Mouse (Mus musculus): ENCODE measurements around the gene Bag3. TPM values are rescaled to one million over a fixed set of nuclear protein-coding genes. Genes with fewer than 3 reads are reported as not detected.

The Bag3 gene
- polyA plus RNA-seq, 1 experiment, result 58.6 TPM

DNA sequence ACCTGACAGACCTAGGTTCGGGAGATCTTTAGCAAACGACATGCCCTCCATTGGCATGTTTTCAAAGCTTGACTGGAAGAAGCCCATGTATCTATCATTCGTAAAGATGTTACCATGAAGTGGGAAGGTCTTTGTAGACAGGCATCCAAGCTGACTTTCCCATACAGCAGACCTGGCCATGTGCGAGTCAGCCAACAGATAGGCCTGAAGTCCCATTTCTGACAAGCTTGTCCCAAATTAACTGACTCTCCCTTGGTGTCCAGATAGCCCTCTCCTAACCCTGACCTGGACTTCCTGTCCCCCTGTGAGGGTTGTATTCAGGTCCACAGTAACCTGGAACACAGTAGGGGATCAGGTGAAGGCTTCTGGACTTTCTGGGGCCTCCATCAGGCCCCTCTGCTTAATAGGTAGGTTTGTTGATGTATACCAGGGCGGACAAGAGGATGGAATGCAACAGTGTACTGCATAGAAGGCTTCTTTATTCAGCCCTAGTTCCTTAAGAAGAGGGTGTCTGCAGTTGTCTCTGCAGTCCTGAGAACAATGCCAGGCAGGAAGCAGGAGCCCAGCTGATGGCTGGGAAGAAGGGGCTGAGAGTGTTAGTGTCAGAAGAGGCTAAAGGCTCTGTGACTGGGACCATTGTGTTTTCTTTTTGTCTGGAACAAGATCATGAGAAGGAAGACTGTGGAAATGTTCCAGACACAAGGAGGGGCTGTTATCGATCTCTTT, 9.2 kb downstream of the Bag3 start:
- Histone ChIP-seq H3K4me3 (replicated peaks; ENCODE audit: extremely low read depth, low read depth, low read length) (no peak overlapping the region), H3K4me1 (ENCODE audit: control insufficient read depth, insufficient read depth, low read length) (peaks cover 50% of the 10 kb centered on the region)
- 41% methylated on average over 6 of the region's 6 CpGs for WGBS
- no peak for TF ChIP-seq CTCF (IDR thresholded peaks at IDR 0.05; ENCODE audit: insufficient read depth, low read length)
- no peak for TF ChIP-seq POLR2A (IDR thresholded peaks at IDR 0.05; ENCODE audit: borderline replicate concordance, extremely low read depth, low read depth, low read length)
- DNase-seq, result no peak

DNA sequence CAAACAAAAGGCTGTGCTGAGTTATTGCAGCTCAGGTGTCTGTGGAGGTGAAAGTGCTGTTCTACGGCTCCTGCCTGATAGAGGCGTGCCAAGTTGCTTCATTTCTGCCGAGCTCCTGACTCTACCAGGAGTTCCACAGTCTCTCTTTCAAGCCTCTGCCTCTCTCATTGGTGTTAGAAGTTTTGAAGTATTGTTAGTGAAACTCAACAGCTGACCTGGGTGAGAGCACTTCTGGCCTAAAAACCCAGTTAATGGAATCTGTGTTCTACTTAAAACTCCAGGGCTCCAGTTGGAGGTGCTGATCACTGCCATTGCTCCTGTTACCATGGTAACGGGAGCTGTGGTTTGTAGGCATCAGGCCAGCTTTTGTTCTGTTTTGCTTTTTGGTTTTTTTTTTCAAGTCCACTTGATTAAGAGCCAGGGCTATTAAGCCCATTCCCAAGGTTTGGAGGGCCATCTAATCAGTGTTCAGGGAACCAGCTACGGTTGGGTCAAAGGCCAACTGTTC, 11.6 kb downstream of the Bag3 start:
- H3K4me3 ChIP-seq (replicated peaks; ENCODE audit: extremely low read depth, low read depth, low read length), result no peak overlapping the region
- DNase-seq, result peak; percentile 49
- 46% methylated on average over 5 of the region's 5 CpGs for WGBS
- TF ChIP-seq POLR2A (IDR thresholded peaks at IDR 0.05; ENCODE audit: borderline replicate concordance, extremely low read depth, low read depth, low read length) (no peak), CTCF (IDR thresholded peaks at IDR 0.05; ENCODE audit: insufficient read depth, low read length) (no peak)
- peaks cover 48% of the 10 kb centered on the region for H3K4me1 ChIP-seq (ENCODE audit: control insufficient read depth, insufficient read depth, low read length)

DNA sequence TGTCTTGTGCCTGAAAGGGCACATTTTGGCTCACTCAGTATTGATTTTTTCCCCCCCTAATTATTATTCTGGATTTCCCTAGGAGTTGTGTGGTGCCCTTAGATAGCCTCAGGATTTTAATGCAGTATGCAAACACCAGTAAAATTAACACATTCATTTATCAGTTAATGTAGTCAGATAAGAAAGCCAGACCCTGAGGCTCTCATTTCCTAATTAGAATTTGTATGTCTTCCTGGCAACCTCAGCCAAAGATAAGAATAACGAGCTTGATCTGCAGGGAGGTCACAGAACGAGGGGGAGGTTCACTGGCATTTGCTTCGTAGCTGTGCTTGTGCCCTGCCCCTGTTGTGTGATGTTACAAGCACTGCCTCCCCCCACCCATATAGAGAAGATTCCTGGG, 12.7 kb downstream of the Bag3 start:
- 29% methylated on average over 3 of the region's 3 CpGs for WGBS
- no peak for DNase-seq
- no peak overlapping the region for H3K4me3 ChIP-seq (replicated peaks; ENCODE audit: extremely low read depth, low read depth, low read length)
- no peak for TF ChIP-seq POLR2A (IDR thresholded peaks at IDR 0.05; ENCODE audit: borderline replicate concordance, extremely low read depth, low read depth, low read length)
- no peak for TF ChIP-seq CTCF (IDR thresholded peaks at IDR 0.05; ENCODE audit: insufficient read depth, low read length)
- H3K4me1 ChIP-seq (ENCODE audit: control insufficient read depth, insufficient read depth, low read length), result peaks cover 46% of the 10 kb centered on the region

DNA sequence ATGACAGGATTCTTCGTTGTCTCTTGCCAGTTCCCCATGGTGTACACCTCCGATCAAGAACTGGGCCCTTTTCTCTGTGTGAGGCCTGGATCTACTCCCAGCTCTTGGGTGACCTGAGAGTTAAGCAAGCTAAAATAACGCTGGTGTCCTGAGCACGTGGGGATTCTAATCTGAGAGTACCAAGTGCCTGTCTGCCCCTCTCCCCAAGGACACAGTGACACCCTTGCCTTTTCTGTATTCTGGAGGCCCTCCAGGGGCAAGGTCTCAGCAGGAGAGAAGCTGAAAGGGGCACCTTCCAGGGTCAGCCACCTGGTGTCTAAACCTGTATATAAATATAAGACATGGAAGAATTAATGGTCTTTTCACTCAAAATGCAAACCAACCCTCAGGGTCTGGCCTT, 14.3 kb downstream of the Bag3 start:
- no peak for DNase-seq
- H3K4me1 ChIP-seq (ENCODE audit: control insufficient read depth, insufficient read depth, low read length), result peaks cover 40% of the 10 kb centered on the region
- 53% methylated on average over 4 of the region's 4 CpGs for WGBS
- H3K4me3 ChIP-seq (replicated peaks; ENCODE audit: extremely low read depth, low read depth, low read length), result no peak overlapping the region
- TF ChIP-seq POLR2A (IDR thresholded peaks at IDR 0.05; ENCODE audit: borderline replicate concordance, extremely low read depth, low read depth, low read length) (no peak), CTCF (IDR thresholded peaks at IDR 0.05; ENCODE audit: insufficient read depth, low read length) (no peak)

DNA sequence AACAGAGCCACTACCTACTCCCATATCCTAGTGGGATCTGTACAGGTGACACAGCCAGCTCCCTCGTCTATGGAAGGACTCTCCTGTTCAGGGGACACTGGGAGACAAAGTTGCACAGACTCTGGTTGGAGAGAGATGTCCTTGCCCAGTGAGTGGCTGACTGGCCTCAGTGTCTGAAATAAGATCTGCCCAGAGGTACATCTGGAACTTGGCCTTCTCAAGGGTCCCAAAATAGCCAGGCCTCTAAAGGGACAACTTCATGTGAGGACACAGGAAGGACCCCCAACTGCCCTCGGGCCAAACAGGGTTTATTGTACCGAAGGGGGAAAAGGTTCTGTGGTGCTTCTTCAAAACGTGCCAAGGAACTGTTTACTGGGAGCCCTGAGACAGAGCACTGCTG, 14.8 kb downstream of the Bag3 start:
- 46% methylated on average over 4 of the region's 4 CpGs for whole genome bisulfite sequencing
- TF ChIP-seq POLR2A (IDR thresholded peaks at IDR 0.05; ENCODE audit: borderline replicate concordance, extremely low read depth, low read depth, low read length), result no peak
- TF ChIP-seq CTCF (IDR thresholded peaks at IDR 0.05; ENCODE audit: insufficient read depth, low read length), result no peak
- Histone ChIP-seq H3K4me3 (replicated peaks; ENCODE audit: extremely low read depth, low read depth, low read length) (no peak overlapping the region), H3K4me1 (ENCODE audit: control insufficient read depth, insufficient read depth, low read length) (peaks cover 40% of the 10 kb centered on the region)
- no peak for DNase-seq

DNA sequence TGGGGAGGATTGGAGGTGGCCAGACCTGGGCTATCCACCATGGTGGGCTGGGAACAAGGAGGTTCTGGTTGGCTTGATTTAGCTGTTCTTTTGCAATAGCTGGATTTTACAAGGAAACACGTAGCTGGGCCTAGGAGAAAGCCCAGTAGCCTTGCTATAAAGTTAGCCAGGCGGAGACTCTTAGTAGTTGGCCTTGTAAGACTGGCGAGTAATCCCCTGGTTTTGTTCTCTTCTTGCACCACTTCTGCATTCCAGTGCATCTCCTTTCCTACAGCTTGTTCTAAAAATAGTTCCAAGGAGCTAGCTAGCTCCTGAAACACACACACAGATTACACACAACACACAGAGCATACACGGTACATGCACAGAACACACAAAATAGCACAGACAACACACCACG, 15.4 kb downstream of the Bag3 start:
- H3K4me1 ChIP-seq (ENCODE audit: control insufficient read depth, insufficient read depth, low read length), result peaks cover 37% of the 10 kb centered on the region
- TF ChIP-seq POLR2A (IDR thresholded peaks at IDR 0.05; ENCODE audit: borderline replicate concordance, extremely low read depth, low read depth, low read length) (no peak), CTCF (IDR thresholded peaks at IDR 0.05; ENCODE audit: insufficient read depth, low read length) (no peak)
- no peak overlapping the region for H3K4me3 ChIP-seq (replicated peaks; ENCODE audit: extremely low read depth, low read depth, low read length)
- whole genome bisulfite sequencing, result 60% methylated on average over 5 of the region's 5 CpGs
- no peak for DNase-seq

DNA sequence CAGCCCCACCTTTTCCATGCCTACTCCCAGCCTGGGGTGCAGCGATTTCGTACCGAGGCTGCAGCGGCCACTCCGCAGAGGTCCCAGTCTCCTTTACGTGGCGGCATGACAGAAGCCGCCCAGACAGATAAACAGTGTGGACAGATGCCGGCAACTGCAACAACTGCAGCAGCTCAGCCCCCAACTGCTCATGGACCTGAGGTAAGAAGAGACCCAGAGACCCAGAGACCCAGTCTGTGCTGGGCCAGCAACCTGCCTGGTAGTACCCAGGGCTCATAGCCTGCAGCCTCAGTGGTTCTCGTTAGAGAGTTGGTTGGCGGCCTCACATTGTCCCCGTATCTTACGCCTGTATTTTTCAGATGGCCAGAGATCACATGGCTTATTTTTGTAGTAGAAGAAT, 16.7 kb downstream of the Bag3 start:
- TF ChIP-seq CTCF (IDR thresholded peaks at IDR 0.05; ENCODE audit: insufficient read depth, low read length) (no peak), POLR2A (IDR thresholded peaks at IDR 0.05; ENCODE audit: borderline replicate concordance, extremely low read depth, low read depth, low read length) (no peak)
- 89% methylated on average over 13 of the region's 13 CpGs for WGBS
- H3K4me3 ChIP-seq (replicated peaks; ENCODE audit: extremely low read depth, low read depth, low read length), result no peak overlapping the region
- no peak for DNase-seq
- peaks cover 33% of the 10 kb centered on the region for H3K4me1 ChIP-seq (ENCODE audit: control insufficient read depth, insufficient read depth, low read length)

DNA sequence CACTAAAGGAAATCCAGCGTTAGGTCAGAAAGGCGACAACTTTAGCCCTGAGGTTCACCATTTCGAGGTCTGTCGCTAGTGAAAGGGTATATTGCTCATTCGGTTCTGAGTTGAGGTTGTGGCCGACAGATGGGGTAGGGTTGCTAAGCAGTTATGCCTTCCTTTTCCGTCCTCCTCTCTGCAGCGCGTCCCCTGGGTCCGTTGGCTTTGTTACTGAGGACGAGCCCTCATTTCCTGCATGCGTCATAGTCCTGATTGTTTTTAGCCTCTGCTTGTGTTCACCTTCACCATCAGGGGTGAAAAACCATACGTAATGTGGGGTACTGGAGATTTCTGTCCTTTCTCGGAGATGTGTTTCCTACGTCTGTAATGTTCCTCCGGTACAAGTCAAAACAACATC, 17.3 kb downstream of the Bag3 start:
- Histone ChIP-seq H3K4me1 (ENCODE audit: control insufficient read depth, insufficient read depth, low read length) (peaks cover 28% of the 10 kb centered on the region), H3K4me3 (replicated peaks; ENCODE audit: extremely low read depth, low read depth, low read length) (no peak overlapping the region)
- DNase-seq, result no peak
- TF ChIP-seq CTCF (IDR thresholded peaks at IDR 0.05; ENCODE audit: insufficient read depth, low read length), result no peak
- TF ChIP-seq POLR2A (IDR thresholded peaks at IDR 0.05; ENCODE audit: borderline replicate concordance, extremely low read depth, low read depth, low read length), result no peak
- 58% methylated on average over 16 of the region's 16 CpGs for WGBS

DNA sequence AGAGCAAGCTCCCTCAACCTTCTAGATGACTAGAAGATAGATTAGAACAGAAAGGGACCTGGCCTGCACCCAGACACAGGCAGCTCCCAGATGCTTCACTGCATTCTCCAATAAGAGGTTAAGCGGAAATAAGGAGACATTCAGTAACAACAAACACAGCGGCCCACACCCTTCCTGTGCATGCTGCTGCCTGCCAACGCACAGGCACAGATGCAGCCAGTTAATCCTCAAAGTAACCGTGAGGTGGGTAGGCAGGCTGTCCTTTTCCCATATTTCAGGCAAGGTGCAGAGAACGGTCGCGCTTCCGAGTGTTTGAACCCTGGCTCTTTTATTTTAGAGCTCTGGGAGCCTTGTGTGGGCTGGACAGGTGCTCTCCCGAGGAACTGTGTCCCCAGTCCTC, 17.8 kb downstream of the Bag3 start:
- H3K4me1 ChIP-seq (ENCODE audit: control insufficient read depth, insufficient read depth, low read length), result peaks cover 26% of the 10 kb centered on the region
- no peak for DNase-seq
- H3K4me3 ChIP-seq (replicated peaks; ENCODE audit: extremely low read depth, low read depth, low read length), result no peak overlapping the region
- WGBS, result 44% methylated on average over 9 of the region's 9 CpGs
- TF ChIP-seq CTCF (IDR thresholded peaks at IDR 0.05; ENCODE audit: insufficient read depth, low read length) (no peak), POLR2A (IDR thresholded peaks at IDR 0.05; ENCODE audit: borderline replicate concordance, extremely low read depth, low read depth, low read length) (peak; percentile 54; the same call in 1 of the 2 replicates)

DNA sequence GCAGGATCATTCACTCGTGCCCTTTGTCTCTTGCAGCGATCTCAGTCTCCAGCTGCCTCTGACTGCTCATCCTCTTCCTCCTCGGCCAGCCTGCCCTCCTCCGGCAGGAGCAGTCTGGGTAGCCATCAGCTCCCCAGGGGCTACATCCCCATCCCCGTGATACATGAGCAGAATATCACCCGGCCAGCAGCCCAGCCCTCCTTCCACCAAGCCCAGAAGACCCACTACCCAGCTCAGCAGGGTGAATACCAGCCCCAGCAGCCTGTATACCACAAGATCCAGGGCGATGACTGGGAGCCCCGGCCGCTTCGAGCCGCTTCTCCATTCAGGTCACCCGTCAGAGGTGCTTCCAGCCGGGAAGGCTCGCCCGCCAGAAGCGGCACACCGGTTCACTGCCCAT, 18.4 kb downstream of the Bag3 start:
- peaks cover 24% of the 10 kb centered on the region for H3K4me1 ChIP-seq (ENCODE audit: control insufficient read depth, insufficient read depth, low read length)
- 82% methylated on average over 17 of the region's 17 CpGs for WGBS
- DNase-seq, result no peak

More for the DNA sequence above, 18.4 kb downstream of the Bag3 start:
- H3K4me3 ChIP-seq (replicated peaks; ENCODE audit: extremely low read depth, low read depth, low read length), result no peak overlapping the region
- TF ChIP-seq CTCF (IDR thresholded peaks at IDR 0.05; ENCODE audit: insufficient read depth, low read length) (no peak), POLR2A (IDR thresholded peaks at IDR 0.05; ENCODE audit: borderline replicate concordance, extremely low read depth, low read depth, low read length) (no peak)
